Mouse (Mus musculus): Measurements from ENCODE around the gene Lect2.
A peak's percentile ranks its signal among the peaks of the same experiment; 100 is the strongest.

The Lect2 gene

DNA sequence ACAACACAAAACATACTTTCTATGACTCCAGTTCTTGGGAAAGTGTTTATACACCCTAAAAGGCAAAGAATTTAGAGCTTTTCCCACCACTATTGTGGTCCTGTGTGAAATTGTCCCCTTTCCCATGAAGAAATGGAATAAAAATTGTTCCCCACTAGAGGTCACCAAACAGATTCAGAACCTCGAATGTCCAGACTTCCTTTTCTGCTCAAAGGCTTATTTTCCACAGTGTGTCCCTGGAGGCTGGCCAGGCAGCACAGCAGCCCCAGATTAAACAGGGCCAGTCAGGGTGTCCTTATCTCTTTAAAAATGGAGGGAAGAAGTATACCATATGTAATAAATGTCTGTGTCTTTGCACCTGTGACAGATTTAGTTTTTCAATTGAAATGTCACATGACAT, 7.7 kb upstream of the Lect2 start:
- DNase-seq (ENCODE audit: low spot score in 2 of 2) = no peak

DNA sequence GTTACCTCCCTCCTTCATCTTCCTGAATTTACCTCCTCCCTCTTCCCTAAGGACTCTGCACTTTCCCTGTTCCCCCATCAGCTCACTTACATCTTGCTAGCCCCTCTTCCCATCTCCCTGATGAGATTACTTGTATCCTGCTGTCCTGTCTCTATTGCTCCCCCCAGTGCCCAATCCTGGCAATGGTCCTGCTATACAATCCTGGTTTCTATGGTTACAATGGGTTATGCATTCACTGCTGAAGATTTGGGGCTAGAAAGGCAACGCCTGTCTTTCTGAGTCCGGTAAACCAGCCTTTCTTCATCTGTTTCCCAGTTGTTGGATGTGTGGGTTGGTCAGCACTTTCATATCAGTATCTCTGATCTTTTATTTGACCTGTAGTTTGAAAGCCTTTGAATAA, 6.1 kb upstream of the Lect2 start:
- DNase-seq (ENCODE audit: low spot score in 2 of 2) = no peak

DNA sequence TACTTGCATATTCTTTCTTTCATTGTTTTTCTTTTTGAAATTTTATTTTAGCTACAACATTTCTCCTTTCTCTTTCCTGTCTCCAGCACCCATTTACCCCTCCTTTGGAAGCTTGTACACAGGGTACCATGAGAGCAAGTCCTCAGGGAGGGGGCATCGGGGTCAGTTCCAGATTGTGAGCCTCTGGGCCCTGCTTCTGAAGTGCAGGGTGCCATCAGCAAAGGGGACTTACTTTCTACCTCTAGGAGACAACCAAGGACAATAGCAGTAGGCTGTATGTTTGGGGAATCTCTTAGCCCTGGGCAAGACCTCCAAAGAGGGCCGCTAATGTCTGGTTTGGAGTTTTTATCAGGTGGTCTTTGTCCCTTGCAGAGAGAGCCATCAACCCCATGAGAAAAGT, 5.6 kb upstream of the Lect2 start:
- DNase-seq (ENCODE audit: low spot score in 2 of 2) = no peak

DNA sequence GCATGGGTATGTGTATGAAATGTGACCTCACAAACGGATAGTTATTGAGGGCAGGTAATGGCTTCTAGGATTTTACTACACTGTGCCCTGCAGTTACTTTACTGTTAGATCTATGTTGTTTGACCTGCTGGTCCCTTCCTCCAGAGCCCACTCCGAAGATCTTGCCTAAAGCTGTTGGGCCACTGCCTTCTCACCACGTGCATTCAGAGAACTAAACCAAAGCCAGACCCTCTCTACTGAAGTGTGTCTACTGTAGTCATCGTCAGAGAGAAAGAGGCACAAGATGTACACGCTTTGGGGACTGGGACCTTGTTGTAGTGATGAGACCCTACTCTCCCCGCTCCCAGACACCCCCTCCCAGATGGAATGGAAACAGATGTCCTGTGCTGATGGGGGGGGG, 3.4 kb upstream of the Lect2 start:
- DNase-seq (ENCODE audit: low spot score in 2 of 2) = no peak

DNA sequence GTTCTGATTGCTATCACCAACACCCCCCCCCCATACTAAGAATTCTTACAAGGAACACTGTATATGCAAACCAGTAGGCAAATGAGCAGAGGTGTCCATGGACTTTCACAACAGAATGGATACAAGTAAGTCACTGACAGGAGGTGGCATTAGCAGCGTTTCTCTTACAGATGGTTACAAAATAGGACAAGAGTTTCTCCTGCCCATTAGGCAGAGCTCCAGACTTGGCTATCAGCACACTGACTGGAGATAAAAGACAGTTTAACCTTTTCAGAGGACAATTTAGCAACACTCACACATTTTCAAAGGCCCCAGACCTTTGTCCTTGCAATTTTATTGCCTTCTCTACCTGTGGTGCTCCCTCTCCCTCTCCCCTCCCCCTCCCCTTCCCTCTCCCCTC, 2.3 kb upstream of the Lect2 start:
- DNase-seq (ENCODE audit: low spot score in 2 of 2) = no peak

DNA sequence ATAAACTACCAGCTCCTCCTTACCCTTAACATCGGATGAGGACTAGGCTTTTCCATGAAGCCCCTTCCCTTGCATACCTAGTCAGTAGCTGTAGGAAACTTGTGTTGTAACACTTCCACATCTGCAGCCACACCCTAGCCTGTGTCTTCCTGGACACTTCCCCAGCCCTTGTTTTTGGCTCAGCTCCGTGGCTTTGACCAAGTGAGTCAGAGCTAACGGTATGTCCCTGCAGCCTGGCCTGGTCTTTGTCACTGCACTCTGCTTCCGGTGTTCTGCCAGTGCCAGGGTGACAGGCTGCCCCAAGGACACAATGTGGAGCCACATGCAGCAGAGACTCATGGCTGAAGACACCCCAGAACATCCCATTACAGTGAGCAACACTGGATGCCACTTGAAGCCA, 1.1 kb upstream of the Lect2 start:
- DNase-seq (ENCODE audit: low spot score in 2 of 2) = no peak

DNA sequence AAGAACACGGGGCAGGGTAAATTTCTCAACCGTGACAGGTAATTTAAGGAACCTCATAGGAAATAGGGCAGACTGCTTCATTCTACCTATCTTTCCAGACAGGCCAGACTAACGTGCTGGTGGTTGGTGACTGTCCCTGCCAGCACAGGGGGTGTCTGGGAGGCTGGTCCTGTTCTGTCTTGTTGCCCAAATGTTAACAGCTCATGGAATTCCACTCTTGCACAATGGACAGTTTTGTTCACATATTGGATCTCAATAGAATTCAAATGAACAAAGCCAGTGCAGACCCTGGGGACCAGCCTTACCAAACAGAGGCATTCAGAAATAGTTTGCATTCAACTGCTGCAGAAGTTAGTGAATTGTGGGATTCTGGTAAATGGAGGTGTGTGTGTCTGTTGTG, 3.3 kb downstream of the Lect2 start:
- no peak for DNase-seq (ENCODE audit: low spot score in 2 of 2)

DNA sequence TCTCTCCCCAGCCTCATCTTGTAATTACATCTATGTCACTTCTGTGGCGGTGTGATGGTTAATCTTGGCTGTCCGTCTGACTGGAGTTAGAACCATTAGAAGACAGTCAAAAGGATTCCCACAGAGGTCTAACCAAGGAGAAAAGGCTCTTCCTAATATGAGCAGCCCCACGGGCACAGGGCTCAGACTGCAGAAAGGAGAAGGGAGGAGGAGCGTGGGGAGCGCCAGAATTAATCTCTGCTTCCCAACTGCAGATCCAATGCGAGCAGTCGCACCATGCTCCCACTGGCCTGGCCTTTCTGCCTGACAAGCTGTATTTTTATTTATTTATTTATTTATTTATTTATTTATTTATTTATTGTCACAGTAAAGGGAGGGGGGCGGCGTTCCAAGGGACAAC, 4.5 kb downstream of the Lect2 start:
- no peak for DNase-seq (ENCODE audit: low spot score in 2 of 2)

DNA sequence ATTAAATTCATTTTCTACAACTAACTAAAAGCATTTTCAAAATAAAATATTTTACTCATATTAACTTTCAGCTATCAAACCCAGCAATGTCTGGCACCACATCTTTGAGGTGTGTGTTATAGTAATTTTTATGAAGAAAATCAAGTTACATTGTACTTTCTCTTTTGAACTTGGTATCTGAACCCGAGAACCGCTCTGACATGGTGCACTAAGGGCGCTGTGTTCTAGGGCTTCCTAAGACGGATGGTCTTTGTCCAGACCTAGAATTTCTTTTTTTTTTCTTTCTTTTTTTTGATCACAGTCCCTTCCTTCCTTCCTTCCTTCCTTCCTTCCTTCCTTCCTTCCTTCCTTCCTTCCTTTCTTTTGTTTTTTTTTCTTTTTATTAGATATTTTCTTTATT, 8.5 kb downstream of the Lect2 start:
- no peak for DNase-seq (ENCODE audit: low spot score in 2 of 2)

DNA sequence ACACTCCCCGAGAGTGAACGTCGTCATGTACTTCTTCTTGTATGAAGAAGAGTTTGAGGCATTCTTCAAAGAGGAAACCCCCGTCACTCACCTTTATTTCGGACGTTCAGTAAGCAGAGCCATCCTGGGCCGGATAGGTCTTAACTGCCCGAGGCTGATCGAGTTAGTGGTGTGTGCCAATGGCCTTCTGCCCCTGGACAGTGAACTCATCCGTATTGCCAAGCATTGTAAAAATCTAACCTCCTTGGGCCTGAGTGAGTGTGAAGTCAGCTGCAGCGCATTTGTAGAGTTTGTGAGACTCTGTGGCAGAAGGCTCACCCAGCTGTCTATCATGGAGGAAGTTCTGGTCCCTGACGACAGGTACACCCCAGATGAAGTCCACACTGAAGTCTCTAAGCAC, 11.3 kb downstream of the Lect2 start:
- DNase-seq (ENCODE audit: low spot score in 2 of 2) = no peak

DNA sequence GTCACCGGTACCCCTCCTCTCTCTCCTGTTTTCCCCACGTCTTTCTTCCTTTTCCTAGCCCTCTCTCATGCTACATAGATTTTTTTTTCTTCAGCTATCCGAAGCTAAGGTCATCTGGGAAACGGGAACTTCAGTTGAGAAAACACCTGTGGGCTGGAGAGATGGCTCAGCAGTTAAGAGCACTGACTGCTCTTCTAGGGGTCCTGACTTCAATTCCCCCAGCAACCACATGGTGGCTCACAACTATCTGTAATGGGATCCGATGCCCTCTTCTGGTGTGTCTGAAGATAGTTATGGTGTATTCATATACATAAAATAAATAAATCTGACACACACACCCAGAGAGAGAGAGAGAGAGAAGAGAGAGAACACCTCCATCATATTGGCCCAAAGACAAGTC, 12.7 kb downstream of the Lect2 start:
- no peak for DNase-seq (ENCODE audit: low spot score in 2 of 2)

DNA sequence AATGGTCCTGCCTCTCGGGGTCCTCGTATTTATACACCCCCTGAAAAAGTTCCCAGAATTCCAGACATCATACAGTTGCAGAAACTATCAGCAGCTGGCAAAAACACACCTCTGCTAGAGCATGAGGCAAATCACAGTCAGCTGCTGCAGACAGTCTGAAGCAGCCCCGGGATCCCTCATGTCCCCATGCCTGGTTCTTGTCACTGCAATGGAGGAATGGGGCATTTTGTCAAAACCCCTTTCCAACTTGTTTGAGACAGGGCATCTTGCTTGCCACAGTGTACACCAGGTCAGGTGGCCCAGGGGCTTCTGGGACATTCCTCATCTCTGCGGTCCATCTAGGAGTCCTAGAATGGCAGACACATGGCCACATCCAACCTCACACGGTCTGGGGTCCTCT, 13.4 kb downstream of the Lect2 start:
- no peak for DNase-seq (ENCODE audit: low spot score in 2 of 2)

DNA sequence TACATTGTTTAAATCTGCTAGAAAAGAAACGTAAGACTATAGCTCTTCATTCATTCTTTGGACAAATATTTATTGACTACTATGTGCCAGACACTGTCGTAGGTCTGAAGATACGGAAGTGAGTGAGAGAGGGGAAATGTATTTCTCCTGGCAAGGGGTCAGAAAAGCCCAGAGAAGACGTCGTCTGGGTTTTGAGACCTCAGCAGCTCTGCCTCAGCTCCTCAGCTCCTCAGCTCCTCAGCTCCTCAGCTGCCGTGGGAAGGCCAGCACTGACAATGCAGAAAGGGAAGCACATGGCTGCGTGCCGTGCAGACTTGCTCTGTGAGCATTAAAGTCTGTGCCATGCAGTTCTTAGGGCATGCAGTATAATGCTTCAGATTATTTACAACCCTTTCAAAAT, 18.6 kb downstream of the Lect2 start:
- DNase-seq (ENCODE audit: low spot score in 2 of 2) = no peak

DNA sequence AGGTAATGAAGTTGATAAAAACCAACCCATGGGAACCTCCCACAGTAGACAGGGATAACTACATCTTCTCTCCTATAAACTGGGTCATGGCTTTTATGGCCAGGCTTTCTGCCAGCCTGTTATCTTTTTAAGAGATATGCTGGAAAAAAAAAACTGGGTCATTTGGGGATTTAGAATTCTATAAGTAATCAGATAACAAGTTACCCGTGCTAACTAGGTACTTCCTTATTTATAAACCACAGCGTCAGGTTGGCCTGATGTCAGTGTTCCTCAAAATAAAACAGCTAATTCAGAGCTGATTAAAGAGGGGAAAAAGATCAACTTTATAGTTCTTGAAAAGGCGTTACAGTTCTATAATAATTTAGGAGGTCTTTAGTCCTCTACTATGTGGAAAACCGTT, 19.3 kb downstream of the Lect2 start:
- no peak for DNase-seq (ENCODE audit: low spot score in 2 of 2)

DNA sequence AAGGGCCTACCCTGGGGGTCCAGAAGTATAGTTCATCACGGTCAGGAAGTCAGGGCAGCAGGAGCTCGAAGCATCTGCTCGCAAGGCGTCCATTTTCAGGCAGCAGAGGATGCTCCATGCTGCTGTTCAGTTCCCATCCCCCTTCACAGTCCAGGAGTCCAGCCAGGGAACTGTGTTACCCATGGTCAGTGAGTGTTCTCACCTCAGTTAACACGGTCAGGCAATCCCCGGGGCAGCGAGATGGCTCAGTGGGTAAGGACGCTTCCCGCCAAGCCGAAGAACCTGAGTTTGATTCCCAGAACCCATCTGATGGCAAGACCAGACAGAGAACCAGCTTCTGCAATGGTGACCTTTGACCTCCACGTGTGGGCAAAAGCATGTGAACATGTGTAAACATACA, 20.0 kb downstream of the Lect2 start:
- DNase-seq (ENCODE audit: low spot score in 2 of 2) = no peak

DNA sequence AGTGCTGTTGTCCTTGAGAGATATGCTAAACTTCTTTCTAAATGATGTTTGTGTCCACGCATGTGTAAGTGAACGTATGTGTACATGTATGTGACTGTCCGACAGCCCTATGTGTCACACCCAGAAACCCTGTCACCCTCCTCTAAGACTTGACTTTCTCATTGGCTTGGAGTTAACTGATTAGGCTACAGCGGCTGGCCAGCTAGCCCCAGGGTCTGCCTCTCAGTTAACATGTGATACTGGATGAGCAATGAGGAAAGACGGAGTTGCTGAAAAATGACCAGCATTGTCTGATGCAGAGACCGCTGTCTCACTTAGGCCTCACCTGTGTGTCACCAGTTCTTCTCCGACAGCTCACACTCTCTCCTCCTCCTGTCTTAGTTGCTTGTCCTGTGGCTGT, 20.5 kb downstream of the Lect2 start:
- DNase-seq (ENCODE audit: low spot score in 2 of 2) = no peak

DNA sequence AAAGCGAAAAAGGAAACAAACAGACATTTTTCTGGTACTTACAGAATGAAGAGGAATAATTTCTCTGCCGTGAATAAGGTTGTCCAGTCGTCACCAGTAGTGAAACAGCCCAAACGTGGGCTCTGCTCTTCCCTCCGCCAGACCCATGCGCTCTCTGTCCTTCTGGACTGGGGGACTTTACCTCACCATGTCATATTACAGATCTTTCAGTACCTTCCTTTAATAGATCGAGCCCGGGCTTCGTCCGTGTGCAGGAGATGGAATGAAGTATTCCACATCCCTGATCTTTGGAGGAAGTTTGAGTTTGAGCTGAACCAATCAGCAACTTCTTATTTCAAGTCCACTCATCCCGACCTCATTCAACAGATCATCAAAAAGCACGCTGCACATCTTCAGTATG, 21.4 kb downstream of the Lect2 start:
- DNase-seq (ENCODE audit: low spot score in 2 of 2) = no peak

DNA sequence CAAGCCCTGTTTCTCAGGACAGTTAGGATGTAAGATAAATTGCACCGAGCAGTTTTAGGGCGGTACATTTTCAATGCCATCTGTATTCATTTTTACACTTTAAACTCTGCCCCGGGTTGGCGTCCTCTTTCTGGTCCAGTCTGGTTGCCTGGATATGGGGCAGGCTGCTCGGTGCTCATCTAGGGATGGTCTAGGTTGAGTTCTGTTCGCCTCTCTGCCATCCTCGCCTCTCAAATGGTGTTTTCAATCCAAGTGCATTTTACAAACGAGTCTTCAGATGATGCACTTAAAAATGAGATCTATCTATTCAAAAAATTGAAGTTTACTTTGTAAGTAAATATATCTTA, 25.5 kb downstream of the Lect2 start:
- no peak for DNase-seq (ENCODE audit: low spot score in 2 of 2)

DNA sequence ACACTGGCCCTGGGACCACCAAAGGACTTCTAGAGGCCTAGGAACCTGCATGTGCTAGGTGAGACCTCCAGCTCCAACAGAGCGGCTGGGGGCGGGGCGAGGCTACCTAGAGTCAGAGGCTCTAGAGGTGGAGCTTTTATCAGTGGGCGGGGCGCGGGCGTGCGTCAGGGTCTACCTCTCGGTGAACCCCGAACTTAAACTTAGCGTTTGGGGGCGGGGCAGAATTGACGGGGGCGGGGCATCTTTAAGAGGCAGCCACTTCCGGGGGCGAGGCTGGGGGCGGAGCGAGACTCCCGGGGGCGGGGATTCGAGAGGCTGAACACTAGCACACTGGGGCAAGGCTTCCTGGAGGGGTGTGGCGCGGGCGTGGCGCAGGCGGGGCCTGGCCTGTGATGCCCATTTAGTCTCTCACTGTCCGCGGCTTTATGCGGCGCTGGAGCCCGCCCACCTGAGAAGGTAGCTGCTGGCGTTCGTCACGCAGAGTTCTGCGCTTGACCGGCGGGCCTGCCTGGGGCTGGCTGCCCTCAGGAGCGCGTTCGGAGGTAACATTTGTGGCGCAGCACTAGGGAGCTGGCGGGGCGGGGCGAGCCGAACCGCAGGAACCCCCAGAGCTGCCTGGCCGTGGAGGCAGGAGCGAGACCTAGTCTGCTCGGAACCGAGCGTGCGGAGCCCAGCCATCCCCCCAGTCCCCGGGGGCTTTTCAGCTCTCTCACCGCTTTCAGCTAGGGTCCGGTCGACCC, 26.1 kb downstream of the Lect2 start, which contains the start of gene Fbxl21:
Gene Fbxl21, plus strand, starts transcription at position 392 of the 740 bp plus-strand sequence.
- DNase-seq (ENCODE audit: low spot score in 2 of 2) = peak; percentile 94 to 97

DNA sequence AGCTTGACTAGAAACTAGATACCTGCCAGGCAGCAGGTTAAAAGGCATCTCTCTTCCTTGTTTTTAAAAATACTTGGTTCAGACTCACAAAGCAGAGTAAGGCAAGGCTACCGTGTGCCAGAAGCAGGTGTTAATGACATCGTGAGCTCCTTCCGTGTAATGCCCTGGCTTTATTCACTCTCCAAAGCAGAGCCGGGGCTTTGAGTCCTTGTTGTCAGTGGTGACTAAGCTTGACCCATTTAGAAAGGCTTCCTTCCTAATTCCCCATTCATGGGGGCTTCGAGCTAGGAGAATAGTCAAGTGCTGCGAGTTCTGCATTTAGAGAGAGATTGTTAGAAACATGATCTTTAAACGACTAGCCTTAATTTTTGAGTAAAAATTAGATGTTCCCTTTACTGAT, 31.5 kb downstream of the Lect2 start:
- no peak for DNase-seq (ENCODE audit: low spot score in 2 of 2)

DNA sequence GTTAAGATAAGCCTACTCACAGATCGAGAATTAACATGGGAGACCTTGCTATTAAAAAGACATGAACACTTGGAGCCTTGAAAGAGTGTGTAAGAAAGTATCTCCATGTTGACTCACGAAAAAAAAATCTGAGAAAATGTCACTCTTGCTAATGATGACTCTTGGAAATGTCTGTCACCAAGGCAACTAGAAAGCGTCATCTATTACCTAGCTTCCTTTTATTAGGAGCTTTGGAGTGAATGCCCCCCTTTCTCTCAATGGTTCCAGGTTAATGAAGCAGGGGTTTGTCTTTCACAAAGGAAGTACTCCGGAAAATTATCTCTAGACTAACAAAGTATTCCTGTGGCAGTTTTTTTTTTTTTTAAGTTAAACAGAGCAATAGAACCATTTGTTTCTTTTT, 32.0 kb downstream of the Lect2 start:
- no peak for DNase-seq (ENCODE audit: low spot score in 2 of 2)

DNA sequence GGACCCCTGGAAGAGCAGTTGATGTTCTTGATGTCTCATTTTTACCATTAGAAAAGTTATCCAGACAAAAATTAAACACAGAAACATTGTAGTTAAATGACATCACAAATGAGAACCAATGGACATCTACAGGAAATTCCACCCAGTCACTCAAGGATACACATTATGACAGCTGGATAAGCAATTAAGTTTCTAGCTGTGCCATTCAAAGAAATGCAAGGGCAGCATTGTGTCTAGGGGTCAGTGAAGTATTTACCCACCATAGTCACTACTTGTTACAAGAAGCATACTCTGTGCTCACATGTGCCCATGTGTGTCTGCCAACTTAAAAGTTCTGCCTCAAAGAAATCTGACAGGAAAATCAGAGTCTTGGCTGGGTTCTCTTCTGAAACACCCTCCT, 34.7 kb downstream of the Lect2 start:
- no peak for DNase-seq (ENCODE audit: low spot score in 2 of 2)

DNA sequence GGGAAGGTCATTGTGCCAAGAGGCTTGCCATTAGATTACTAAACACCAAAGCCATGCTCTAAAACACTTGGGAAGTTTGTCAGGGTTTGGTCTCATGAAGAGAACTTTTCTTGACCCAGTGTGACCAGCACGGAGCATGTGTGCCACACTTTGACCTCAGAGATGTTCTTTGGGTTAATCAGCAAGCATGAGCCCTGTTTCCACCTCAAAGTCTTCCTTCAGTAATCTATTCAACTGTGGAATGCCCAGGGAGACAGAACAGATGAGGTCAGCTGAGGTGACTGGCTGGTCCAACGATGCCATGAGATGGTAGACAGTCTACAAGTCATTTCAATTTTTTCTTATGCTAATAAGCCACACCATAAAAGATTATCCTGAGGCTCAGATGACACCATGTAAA, 38.5 kb downstream of the Lect2 start:
- no peak for DNase-seq (ENCODE audit: low spot score in 2 of 2)

DNA sequence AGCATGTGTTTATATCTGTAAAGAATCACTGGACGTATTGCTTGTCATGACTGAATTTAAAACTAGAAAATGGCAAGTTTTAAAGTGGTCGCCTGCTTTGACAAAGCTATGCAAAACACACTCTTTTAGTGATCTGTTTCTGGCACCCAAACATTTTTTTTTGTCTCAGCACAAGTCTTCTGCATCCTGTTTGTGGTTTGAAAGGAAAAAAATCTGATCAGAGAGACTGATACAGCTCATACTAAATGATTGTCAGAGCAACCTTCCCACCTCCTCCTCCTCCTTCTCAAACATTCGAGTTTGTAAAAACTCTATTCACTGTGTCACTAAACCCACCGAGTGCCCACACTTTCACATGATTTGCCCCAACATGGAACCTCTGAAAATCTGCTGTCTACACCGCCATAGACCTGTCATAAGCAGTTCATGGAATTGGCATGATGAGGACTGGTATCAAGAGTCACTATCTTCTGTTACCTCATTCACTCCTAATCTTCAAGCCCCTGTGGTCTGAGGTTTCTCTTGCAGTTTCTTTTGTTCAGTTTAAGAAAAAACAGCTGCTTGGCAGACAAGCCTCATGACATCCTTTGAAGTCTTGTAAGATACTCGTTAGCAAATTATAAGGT, 41.3 kb downstream of the Lect2 start:
- DNase-seq (ENCODE audit: low spot score in 2 of 2) = no peak
